Mouse (Mus musculus): ENCODE data around the gene Gpr179.

DNA sequence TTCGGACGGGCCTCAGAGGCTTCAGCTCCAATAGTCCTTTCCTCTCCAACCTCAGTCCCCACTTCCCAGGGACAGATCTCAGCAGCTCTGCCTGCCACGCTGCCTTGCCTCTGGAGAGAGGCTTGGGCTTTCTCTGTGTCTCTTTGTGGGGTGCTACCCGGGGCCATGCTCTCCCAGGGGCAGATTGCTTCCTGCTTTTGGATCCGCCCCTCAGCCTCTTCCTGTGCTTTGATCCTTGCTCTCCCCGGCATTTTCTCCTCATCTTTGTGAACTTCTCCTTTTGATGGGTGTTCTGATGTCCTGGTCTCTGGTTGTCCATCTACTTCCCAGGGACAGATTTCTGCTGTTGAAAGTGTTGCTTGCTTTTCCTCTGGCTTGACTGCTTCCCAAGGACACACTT, 15.6 kb downstream of the Gpr179 start:
- no peak for TF ChIP-seq GATA1 (IDR thresholded peaks at IDR 0.05; ENCODE audit: low read length)
- no peak for TF ChIP-seq TAL1 (IDR thresholded peaks at IDR 0.05; ENCODE audit: low read length)
